Mouse (Mus musculus) intestine, embryonic 16.5 days (tissue): ENCODE results near the gene Lypd3. TPM values are rescaled to one million over a fixed set of nuclear protein-coding genes. Genes with fewer than 3 reads are reported as not detected.
A peak's percentile ranks its signal among the peaks of the same experiment; 100 is the strongest.

Source experiments
- ATAC-seq: fragments of 200-750 bp; cut with Nextera tagmentation; 2 replicates; pipeline ENCODE4 v1.8.0; 2017; ENCODE audit warnings: moderate TSS enrichment, moderate library complexity
- H3K27ac ChIP-seq: fragments of 300-500 bp; sonication (generic); 2 replicates; pipeline ENCODE4 v1.5.1; 2014; ENCODE audit warnings: mild to moderate bottlenecking, low read length
- H3K27me3 ChIP-seq: fragments of 300-500 bp; sonication (generic); replicated peaks from 2 replicates; pipeline ENCODE4 v1.6.1; 2014; ENCODE audit warnings: low read length, control low read depth, mixed read lengths; ENCODE audit not compliant: control insufficient read depth, insufficient read depth
- H3K36me3 ChIP-seq: fragments of 300-500 bp; sonication (generic); 2 replicates; pipeline ENCODE4 v1.6.1; 2014; ENCODE audit warnings: low read length, control low read depth; ENCODE audit not compliant: control insufficient read depth, insufficient read depth
- H3K4me1 ChIP-seq: fragments of 300-500 bp; sonication (generic); 2 replicates; pipeline ENCODE4 v1.6.1; 2014; ENCODE audit warnings: low read length, control low read depth, mixed read lengths; ENCODE audit not compliant: control insufficient read depth, insufficient read depth
- H3K4me2 ChIP-seq: fragments of 300-500 bp; sonication (generic); 2 replicates; pipeline ENCODE4 v1.6.1; 2014; ENCODE audit warnings: low read depth, low read length, control low read depth
- H3K4me3 ChIP-seq: fragments of 300-500 bp; sonication (generic); 2 replicates; pipeline ENCODE4 v1.5.1; 2014; ENCODE audit warnings: mild to moderate bottlenecking, low read length
- H3K9ac ChIP-seq: fragments of 300-500 bp; sonication (generic); 2 replicates; pipeline ENCODE4 v1.6.1; 2014; ENCODE audit warnings: low read depth, low read length
- H3K9me3 ChIP-seq: fragments of 300-500 bp; sonication (generic); 2 replicates; pipeline ENCODE4 v1.6.1; 2016; ENCODE audit warnings: low read length, control low read depth; ENCODE audit not compliant: control insufficient read depth
- WGBS: fragments of 180-500 bp; shearing (Covaris S2); extraction: QIAGEN DNeasy Blood & Tissue Kit; methylation state at CpG from one replicate; pipeline ENCODE4 v1.1.7; 2014; 5-methylcytosine and 5-hydroxymethylcytosine counted together
- polyA plus RNA-seq: library from polyadenylated mRNA; unstranded; fragments of >200 nt; fragmentation: Nextera tagmentation; extraction: Ambion mirVana; gene quantifications from 2 replicates; pipeline ENCODE4 v1.2.1, GENCODE M21; 2015

Gene Lypd3
- polyA plus RNA-seq, result 0.27 and 0.49 TPM in 2 replicates

- Histone ChIP-seq H3K4me1 (peaks cover 12% of the 10 kb centered on the region), H3K27me3 (peaks cover 28% of the 10 kb centered on the region), H3K36me3 (no peaks in the 10 kb centered on the region), H3K4me3 (peak within 1 kb of the TSS; percentile 9; the same call in 1 of the 2 replicates), H3K9ac (0 out of 2 replicates have a peak within 1 kb of the TSS, but pooled peaks have one; percentile 53), H3K4me2 (peak within 1 kb of the TSS; percentile 27), H3K27ac (no peak within 1 kb of the TSS), H3K9me3 (no peaks in the 10 kb centered on the region)
- no peak for ATAC-seq
- 23% methylated on average over 15 of the region's 15 CpGs for WGBS
These were observed at the start of gene Lypd3 for GRCm38 (mm10) chr7:24636264-24636663. Gene Lypd3, plus strand, starts transcription at chr7:24636550.

GRCm38 (mm10) chr7:24586828-24587227 is 49.5 kb upstream of the Lypd3 start:
- Histone ChIP-seq H3K4me3 (peak overlapping the region; percentile 59), H3K4me2 (peak overlapping the region; percentile 78), H3K9ac (peak overlapping the region; percentile 76), H3K4me1 (peaks cover 16% of the 10 kb centered on the region), H3K27ac (no peak overlapping the region), H3K9me3 (no peaks in the 10 kb centered on the region), H3K36me3 (no peaks in the 10 kb centered on the region), H3K27me3 (peaks cover 16% of the 10 kb centered on the region)
- WGBS, result 4% methylated on average over 8 of the region's 8 CpGs
- ATAC-seq, result peak; percentile 77

GRCm38 (mm10) chr7:24587330-24588105 is 48.8 kb upstream of the Lypd3 start, which contains the start of the genes Ethe1 and Zfp575:
Gene Ethe1, plus strand, starts transcription at chr7:24587543.
Gene Zfp575, minus strand, starts transcription at chr7:24587641.
- no peaks in the 10 kb centered on the region for H3K9me3 ChIP-seq
- peaks cover 16% of the 10 kb centered on the region for H3K4me1 ChIP-seq
- 8% methylated on average over 30 of the region's 30 CpGs for WGBS
- H3K4me3 ChIP-seq, result peak within 1 kb of the TSS; percentile 59
- peak within 1 kb of the TSS; percentile 39; the same call in 1 of the 2 replicates for H3K27ac ChIP-seq
- no peaks in the 10 kb centered on the region for H3K36me3 ChIP-seq
- H3K4me2 ChIP-seq, result peak within 1 kb of the TSS; percentile 78
- peaks cover 16% of the 10 kb centered on the region for H3K27me3 ChIP-seq
- peak; percentile 39 for ATAC-seq
- peak within 1 kb of the TSS; percentile 76 for H3K9ac ChIP-seq

- Histone ChIP-seq H3K27ac (no peak overlapping the region), H3K36me3 (no peaks in the 10 kb centered on the region), H3K4me3 (no peak overlapping the region), H3K4me1 (peaks cover 16% of the 10 kb centered on the region), H3K9me3 (no peaks in the 10 kb centered on the region), H3K9ac (no peak overlapping the region), H3K4me2 (no peak overlapping the region), H3K27me3 (peaks cover 16% of the 10 kb centered on the region)
- peak; percentile 47 for ATAC-seq
- WGBS, result 64% methylated on average over 13 of the region's 13 CpGs
These were observed 48.0 kb upstream of the Lypd3 start for GRCm38 (mm10) chr7:24588336-24588735.

- no peak for ATAC-seq
- Histone ChIP-seq H3K9me3 (no peaks in the 10 kb centered on the region), H3K9ac (no peak overlapping the region), H3K4me1 (peaks cover 27% of the 10 kb centered on the region), H3K36me3 (no peaks in the 10 kb centered on the region), H3K4me2 (no peak overlapping the region), H3K27me3 (no peaks in the 10 kb centered on the region), H3K27ac (no peak overlapping the region), H3K4me3 (no peak overlapping the region)
- 56% methylated on average over 5 of the region's 5 CpGs for WGBS
These were observed 44.6 kb upstream of the Lypd3 start for GRCm38 (mm10) chr7:24591735-24592134.

GRCm38 (mm10) chr7:24592163-24592562 is 44.2 kb upstream of the Lypd3 start:
- 55% methylated on average over 4 of the region's 4 CpGs for WGBS

GRCm38 (mm10) chr7:24592781-24593180 is 43.6 kb upstream of the Lypd3 start:
- no peak overlapping the region for H3K9ac ChIP-seq
- ATAC-seq, result no peak
- peaks cover 17% of the 10 kb centered on the region for H3K4me1 ChIP-seq
- no peak overlapping the region for H3K4me2 ChIP-seq
- no peak overlapping the region for H3K27ac ChIP-seq
- no peaks in the 10 kb centered on the region for H3K36me3 ChIP-seq
- WGBS, result 80% methylated on average over 6 of the region's 6 CpGs
- H3K27me3 ChIP-seq, result no peaks in the 10 kb centered on the region
- no peaks in the 10 kb centered on the region for H3K9me3 ChIP-seq
- H3K4me3 ChIP-seq, result no peak overlapping the region

More at GRCm38 (mm10) chr7:24592163-24592562, 44.2 kb upstream of the Lypd3 start:
- Histone ChIP-seq H3K9me3 (no peaks in the 10 kb centered on the region), H3K27ac (no peak overlapping the region), H3K4me2 (no peak overlapping the region), H3K4me3 (no peak overlapping the region), H3K4me1 (peaks cover 23% of the 10 kb centered on the region), H3K36me3 (no peaks in the 10 kb centered on the region), H3K27me3 (no peaks in the 10 kb centered on the region), H3K9ac (no peak overlapping the region)
- ATAC-seq, result no peak

GRCm38 (mm10) chr7:24593621-24594308 is 42.6 kb upstream of the Lypd3 start:
- Histone ChIP-seq H3K4me2 (peak overlapping the region; percentile 83), H3K4me3 (peak overlapping the region; percentile 64), H3K27ac (peak overlapping the region; percentile 51), H3K36me3 (no peaks in the 10 kb centered on the region), H3K4me1 (peaks cover 12% of the 10 kb centered on the region), H3K27me3 (no peaks in the 10 kb centered on the region), H3K9me3 (no peaks in the 10 kb centered on the region), H3K9ac (peak overlapping the region; percentile 72)
- 2% methylated on average over 38 of the region's 39 CpGs for WGBS
- ATAC-seq, result peak; percentile 93

GRCm38 (mm10) chr7:24594309-24594803 is 42.0 kb upstream of the Lypd3 start:
- Histone ChIP-seq H3K36me3 (no peaks in the 10 kb centered on the region), H3K9ac (peak overlapping the region; percentile 72), H3K9me3 (no peaks in the 10 kb centered on the region), H3K4me1 (peaks cover 13% of the 10 kb centered on the region), H3K27me3 (no peaks in the 10 kb centered on the region), H3K27ac (no peak overlapping the region), H3K4me2 (peak overlapping the region; percentile 83), H3K4me3 (peak overlapping the region; percentile 64)
- peak; percentile 6; the same call in 1 of the 2 replicates for ATAC-seq
- WGBS, result 4% methylated on average over 13 of the region's 13 CpGs
